Mouse (Mus musculus) C2C12 (cell line): ENCODE results near the gene Zdhhc8. TPM values are rescaled to one million over a fixed set of nuclear protein-coding genes. Genes with fewer than 3 reads are reported as not detected.

Source experiments
- H3K27me3 ChIP-seq: one replicate; pipeline ENCODE4 v1.6.1; 2011; ENCODE audit not compliant: control insufficient read depth, insufficient read depth, insufficient read length
- H3K36me3 ChIP-seq: one replicate; pipeline ENCODE4 v1.6.1; 2011; ENCODE audit not compliant: control insufficient read depth, insufficient read depth
- H3K4me3 ChIP-seq: one replicate; pipeline ENCODE4 v1.5.1; 2011; ENCODE audit warnings: mild to moderate bottlenecking, control low read depth; ENCODE audit not compliant: poor library complexity, insufficient read depth, severe bottlenecking
- H3K79me2 ChIP-seq: one replicate; pipeline ENCODE4 v1.6.1; 2011; ENCODE audit not compliant: control insufficient read depth, insufficient read depth
- H3K79me3 ChIP-seq: one replicate; pipeline ENCODE4 v1.6.1; 2011; ENCODE audit warnings: low read depth, control low read depth
- H3ac ChIP-seq: one replicate; pipeline ENCODE3; 2011; ENCODE audit warnings: low read depth; ENCODE audit not compliant: control insufficient read depth, insufficient read length
- CEBPB ChIP-seq: IDR thresholded peaks from one replicate; pipeline ENCODE4 v1.6.1; 2011; ENCODE audit warnings: low read depth, mild to moderate bottlenecking, control low read depth, moderate library complexity
- CTCF ChIP-seq: IDR thresholded peaks from one replicate; pipeline ENCODE4 v1.5.1; 2011; ENCODE audit not compliant: control insufficient read depth, insufficient read depth, insufficient read length
- FOSL1 ChIP-seq: IDR thresholded peaks from one replicate; pipeline ENCODE4 v1.8.0; 2011; ENCODE audit warnings: mild to moderate bottlenecking, low read length; ENCODE audit not compliant: poor library complexity, insufficient read depth, severe bottlenecking
- MAX ChIP-seq: IDR thresholded peaks from one replicate; pipeline ENCODE4 v1.6.1; 2011; ENCODE audit warnings: mild to moderate bottlenecking, control low read depth
- MYOD1 ChIP-seq: IDR thresholded peaks from one replicate; pipeline ENCODE4 v1.6.1; 2011; ENCODE audit warnings: low read depth; ENCODE audit not compliant: control insufficient read depth, insufficient read length
- MYOG ChIP-seq: IDR thresholded peaks from one replicate; pipeline ENCODE4 v1.6.1; 2011; ENCODE audit not compliant: control insufficient read depth, insufficient read length; ENCODE audit errors: extremely low read depth
- USF1 ChIP-seq: IDR thresholded peaks from one replicate; pipeline ENCODE4 v1.6.1; 2011; ENCODE audit warnings: low read depth, mild to moderate bottlenecking, control low read depth, moderate library complexity
- long read RNA-seq, 2 experiments: library from polyadenylated mRNA; unstranded; transcript quantifications; one replicate each; pipeline ENCODE4 v2.0.0; 2019 to 2020
- polyA plus RNA-seq: library from polyadenylated mRNA; unstranded; fragments of >200 nt; fragmentation: generic; extraction: Trizol; gene quantifications from one replicate; pipeline ENCODE4 v1.2.1, GENCODE M21; 2012; ENCODE audit warnings: missing spikeins

The Zdhhc8 gene
- 37.4 TPM for polyA plus RNA-seq
- long read RNA-seq, experiment 1, partial matches to known transcripts = 4 of 7 reads
- long read RNA-seq, experiment 1, other reads (novel, unspliced or antisense) = 3 of 7 reads
- long read RNA-seq, experiment 2, full-length matches to known transcripts = 9 of 47 reads
- long read RNA-seq, experiment 2, partial matches to known transcripts = 36 of 47 reads
- long read RNA-seq, experiment 2, other reads (novel, unspliced or antisense) = 2 of 47 reads

DNA sequence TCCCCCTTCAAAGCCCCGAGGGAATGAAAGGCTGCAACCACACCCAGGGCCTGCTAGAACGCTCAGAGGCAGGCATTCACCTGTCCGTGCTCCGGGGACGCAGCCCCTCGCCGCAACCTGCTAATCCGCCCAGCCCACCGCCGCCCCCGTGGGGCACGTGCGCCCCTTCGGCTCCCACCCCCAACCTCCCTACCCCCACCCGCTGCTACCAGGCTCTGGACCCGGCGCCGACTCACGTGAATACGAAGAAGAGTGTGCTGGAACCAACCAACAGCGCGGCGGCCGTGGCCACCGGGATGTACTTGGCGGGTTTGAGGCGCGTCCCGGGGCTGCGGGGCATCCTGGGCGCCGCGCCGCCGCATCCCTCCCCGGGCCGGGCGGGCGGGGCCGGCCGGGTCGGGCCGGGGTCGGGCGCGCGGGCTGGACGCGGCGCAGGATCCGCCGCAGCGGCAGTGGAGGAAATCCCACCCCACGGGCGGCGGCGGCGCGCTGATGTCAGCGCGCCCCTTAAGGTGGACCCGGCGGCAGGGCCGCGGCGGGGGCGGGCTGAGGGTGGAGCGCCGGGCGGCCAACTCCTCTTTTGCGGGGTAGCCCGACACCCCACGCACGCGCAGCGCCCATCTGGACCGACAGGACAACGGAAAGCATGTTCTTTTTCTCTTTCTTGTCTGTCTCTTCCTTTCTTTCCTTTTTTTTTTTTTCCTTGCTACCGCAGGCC is at the start of gene Zdhhc8:
Zdhhc8 (minus strand) TSS at position 466 of the 718 bp plus-strand sequence.
- no peaks in the 10 kb centered on the region for H3K27me3 ChIP-seq
- peaks cover 22% of the 10 kb centered on the region for H3K36me3 ChIP-seq
- H3K4me3 ChIP-seq = peak within 1 kb of the TSS; percentile 72
- H3K79me2 ChIP-seq = peaks cover 58% of the 10 kb centered on the region
- H3ac ChIP-seq = peak within 1 kb of the TSS; percentile 90
- no peak for TF ChIP-seq MYOG
- TF ChIP-seq MYOD1 = no peak
- no peak for TF ChIP-seq USF1
- TF ChIP-seq CEBPB = no peak
- TF ChIP-seq MAX = peak; percentile 33
- peaks cover 38% of the 10 kb centered on the region for H3K79me3 ChIP-seq

DNA sequence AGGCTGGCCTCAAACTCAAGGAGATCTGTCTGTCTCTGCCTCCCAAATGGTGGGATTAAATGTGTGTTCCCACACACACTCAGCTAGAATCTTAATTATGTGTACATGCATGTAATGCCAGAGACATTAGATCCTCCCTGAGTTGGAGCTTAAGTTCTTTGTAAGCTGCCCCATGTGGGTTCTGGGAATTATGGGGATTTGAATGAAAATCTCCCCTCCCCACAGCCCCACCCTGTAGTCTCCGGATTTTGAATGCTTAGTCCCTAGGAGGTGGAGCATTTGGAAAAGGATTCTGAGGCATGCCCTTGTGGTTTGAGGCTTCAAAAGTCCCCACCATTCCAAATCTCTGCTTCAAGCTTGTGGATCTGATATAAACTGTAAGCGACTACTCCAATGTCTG is 40.2 kb upstream of the Zdhhc8 start:
- Histone ChIP-seq H3K4me3 (no peak overlapping the region), H3K36me3 (peaks cover 94% of the 10 kb centered on the region), H3ac (no peak overlapping the region), H3K27me3 (no peaks in the 10 kb centered on the region), H3K79me2 (peaks cover 37% of the 10 kb centered on the region), H3K79me3 (peaks cover 30% of the 10 kb centered on the region)
- TF ChIP-seq MYOG = no peak
- TF ChIP-seq CEBPB = no peak
- no peak for TF ChIP-seq MYOD1
- TF ChIP-seq USF1 = no peak
- TF ChIP-seq FOSL1 = no peak
- TF ChIP-seq CTCF = no peak

DNA sequence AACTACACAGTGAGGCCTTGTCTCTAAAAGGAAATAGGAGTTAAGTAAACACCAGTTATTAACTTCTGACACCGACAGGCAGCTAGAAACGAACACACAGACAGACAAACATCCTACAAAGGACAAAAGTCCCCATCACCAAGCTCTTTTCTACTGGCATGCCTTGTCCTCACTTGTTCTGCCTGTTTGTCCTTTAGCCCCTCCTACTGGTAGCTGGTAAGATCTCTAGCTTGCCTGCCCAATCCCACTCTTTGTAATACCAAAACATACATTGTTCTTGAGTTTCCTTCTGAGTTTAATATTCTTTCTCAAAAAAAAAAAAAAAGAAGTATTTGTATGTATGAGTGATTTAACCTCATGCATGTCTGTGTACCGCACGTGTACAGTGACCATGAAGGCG is 33.2 kb upstream of the Zdhhc8 start:
- Histone ChIP-seq H3K79me2 (peaks cover 67% of the 10 kb centered on the region), H3K27me3 (no peaks in the 10 kb centered on the region), H3K79me3 (peaks cover 29% of the 10 kb centered on the region), H3K36me3 (peaks cover 96% of the 10 kb centered on the region), H3K4me3 (no peak overlapping the region), H3ac (no peak overlapping the region)
- no peak for TF ChIP-seq MYOD1
- no peak for TF ChIP-seq USF1
- TF ChIP-seq CTCF = no peak
- no peak for TF ChIP-seq MYOG
- TF ChIP-seq CEBPB = no peak
- TF ChIP-seq MAX = no peak
- no peak for TF ChIP-seq FOSL1

DNA sequence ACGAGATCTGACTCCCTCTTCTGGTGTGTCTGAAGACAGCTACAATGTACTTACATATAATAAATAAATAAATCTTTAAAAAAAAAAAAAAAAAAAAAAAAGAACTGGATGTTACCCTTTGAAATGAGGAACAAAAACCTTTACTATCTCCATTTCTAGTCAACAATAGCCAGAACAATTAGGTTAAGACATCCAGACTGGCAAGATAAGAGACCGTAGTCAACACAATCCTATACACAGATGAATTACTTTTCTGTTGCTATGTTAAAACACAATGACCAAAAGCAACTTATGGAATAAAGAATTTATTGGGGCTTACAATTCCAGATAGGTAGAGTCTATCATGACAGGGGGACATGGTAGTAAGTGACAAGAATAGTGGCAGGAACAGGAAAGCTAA is 30.1 kb upstream of the Zdhhc8 start:
- H3K79me3 ChIP-seq = peaks cover 35% of the 10 kb centered on the region
- no peak for TF ChIP-seq MYOG
- TF ChIP-seq MYOD1 = no peak
- no peak for TF ChIP-seq CTCF
- TF ChIP-seq MAX = no peak
- no peak for TF ChIP-seq USF1
- TF ChIP-seq FOSL1 = no peak
- no peak for TF ChIP-seq CEBPB
- no peak overlapping the region for H3K4me3 ChIP-seq
- H3K79me2 ChIP-seq = peaks cover 76% of the 10 kb centered on the region
- peaks cover 94% of the 10 kb centered on the region for H3K36me3 ChIP-seq
- H3ac ChIP-seq = no peak overlapping the region
- H3K27me3 ChIP-seq = no peaks in the 10 kb centered on the region

DNA sequence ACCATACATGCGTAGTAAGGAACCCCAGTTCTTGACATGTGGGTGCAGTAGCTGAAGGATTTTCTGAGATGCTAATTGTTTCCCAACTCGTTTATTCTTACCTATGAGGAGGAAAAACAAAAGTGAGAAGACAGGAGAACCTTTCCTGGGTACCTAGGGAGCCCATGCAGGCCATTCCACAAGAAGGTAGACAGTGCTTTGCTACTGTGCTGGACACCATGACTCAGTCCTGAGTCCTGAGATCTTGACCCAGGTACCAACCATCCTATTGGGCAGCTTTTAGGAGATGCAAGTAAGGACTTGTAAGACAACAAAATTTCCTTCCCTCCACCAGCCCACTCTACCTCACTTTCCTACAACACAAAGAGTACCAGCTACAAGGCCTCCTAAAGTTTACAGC is 23.3 kb upstream of the Zdhhc8 start, which contains the start of gene Gm49776:
Gm49776 (minus strand) TSS at position 101 of the 400 bp plus-strand sequence.
- peaks cover 20% of the 10 kb centered on the region for H3K79me2 ChIP-seq
- no peak for TF ChIP-seq FOSL1
- TF ChIP-seq MAX = no peak
- TF ChIP-seq CEBPB = no peak
- TF ChIP-seq MYOD1 = no peak
- TF ChIP-seq USF1 = no peak
- TF ChIP-seq MYOG = no peak
- no peak within 1 kb of the TSS for H3K4me3 ChIP-seq
- peaks cover 96% of the 10 kb centered on the region for H3K36me3 ChIP-seq
- peaks cover 13% of the 10 kb centered on the region for H3K79me3 ChIP-seq
- no peak within 1 kb of the TSS for H3ac ChIP-seq
- H3K27me3 ChIP-seq = no peaks in the 10 kb centered on the region

DNA sequence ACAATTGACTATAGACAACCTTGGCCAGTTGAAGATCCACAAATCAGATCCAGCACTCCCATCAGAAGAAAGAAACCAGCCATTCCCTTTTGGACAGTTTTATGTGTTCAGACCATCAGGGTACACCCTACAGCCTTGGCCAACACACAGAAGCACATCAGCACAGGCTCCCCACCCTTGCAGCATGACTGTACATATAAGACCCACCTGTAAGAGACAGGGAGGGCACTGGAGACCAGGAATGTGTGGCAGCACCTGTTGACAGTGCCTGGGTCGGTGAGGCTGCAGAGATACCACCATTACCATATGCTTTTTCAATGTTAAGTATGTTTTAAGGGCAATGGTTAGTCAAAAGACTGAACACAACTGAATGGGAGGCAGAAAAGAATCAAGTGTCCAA is 18.9 kb upstream of the Zdhhc8 start:
- no peaks in the 10 kb centered on the region for H3K27me3 ChIP-seq
- TF ChIP-seq MYOD1 = no peak
- TF ChIP-seq CEBPB = no peak
- TF ChIP-seq CTCF = no peak
- TF ChIP-seq MAX = no peak
- TF ChIP-seq USF1 = no peak
- TF ChIP-seq FOSL1 = no peak
- TF ChIP-seq MYOG = no peak
- peaks cover 37% of the 10 kb centered on the region for H3K79me2 ChIP-seq
- no peak overlapping the region for H3K4me3 ChIP-seq
- H3ac ChIP-seq = no peak overlapping the region
- H3K36me3 ChIP-seq = peaks cover 91% of the 10 kb centered on the region
- H3K79me3 ChIP-seq = peaks cover 18% of the 10 kb centered on the region
